Mouse (Mus musculus) stomach, embryonic 14.5 days (tissue): ENCODE data around the gene Phldb1. TPM values are rescaled to one million over a fixed set of nuclear protein-coding genes. Genes with fewer than 3 reads are reported as not detected.

Experiments used
- ATAC-seq: fragments of 200-750 bp; cut with Nextera tagmentation; 2 replicates; pipeline ENCODE4 v1.8.0; 2017; ENCODE audit warnings: low read depth, moderate TSS enrichment; ENCODE audit not compliant: insufficient number of reproducible peaks, insufficient read depth, low FRiP score
- H3K27ac ChIP-seq: fragments of 300-500 bp; sonication (generic); 2 replicates; pipeline ENCODE4 v1.5.1; 2014; ENCODE audit warnings: mild to moderate bottlenecking, low read length, moderate library complexity, mixed read lengths
- H3K27me3 ChIP-seq: fragments of 300-500 bp; sonication (generic); 2 replicates; pipeline ENCODE4 v1.6.1; 2014; ENCODE audit warnings: low read length, control low read depth, mixed read lengths; ENCODE audit not compliant: control insufficient read depth, insufficient read depth
- H3K36me3 ChIP-seq: fragments of 300-500 bp; sonication (generic); 2 replicates; pipeline ENCODE4 v1.6.1; 2014; ENCODE audit warnings: mild to moderate bottlenecking, control low read depth, low read length, moderate library complexity, mixed read lengths; ENCODE audit not compliant: control insufficient read depth, insufficient read depth
- H3K4me1 ChIP-seq: fragments of 300-500 bp; sonication (generic); 2 replicates; pipeline ENCODE4 v1.6.1; 2014; ENCODE audit warnings: low read length, control low read depth, mixed read lengths; ENCODE audit not compliant: control insufficient read depth, insufficient read depth
- H3K4me2 ChIP-seq: fragments of 300-500 bp; sonication (generic); replicated peaks from 2 replicates; pipeline ENCODE4 v1.6.1; 2014; ENCODE audit warnings: low read depth, low read length, control low read depth
- H3K4me3 ChIP-seq: fragments of 300-500 bp; sonication (generic); 2 replicates; pipeline ENCODE4 v1.5.1; 2014; ENCODE audit warnings: low read depth, low read length, control low read depth
- H3K9ac ChIP-seq: fragments of 300-500 bp; sonication (generic); replicated peaks from 2 replicates; pipeline ENCODE4 v1.6.1; 2014; ENCODE audit warnings: low read depth, mild to moderate bottlenecking, control low read depth, low read length, moderate library complexity, mixed read lengths
- H3K9me3 ChIP-seq: fragments of 300-500 bp; sonication (generic); 2 replicates; pipeline ENCODE4 v1.6.1; 2016; ENCODE audit warnings: low read depth, low read length, control low read depth; ENCODE audit not compliant: control insufficient read depth
- WGBS: fragments of 180-500 bp; shearing (Covaris S2); extraction: QIAGEN DNeasy Blood & Tissue Kit; methylation state at CpG from one replicate; pipeline ENCODE4 v1.1.7; 2014; 5-methylcytosine and 5-hydroxymethylcytosine counted together
- polyA plus RNA-seq: library from polyadenylated mRNA; unstranded; fragments of >200 nt; fragmentation: Nextera tagmentation; extraction: Ambion mirVana; gene quantifications from 2 replicates; pipeline ENCODE4 v1.2.1, GENCODE M21; 2014

Gene Phldb1
- polyA plus RNA-seq, 1 experiment from 2014 or later, result 26.7 TPM

DNA sequence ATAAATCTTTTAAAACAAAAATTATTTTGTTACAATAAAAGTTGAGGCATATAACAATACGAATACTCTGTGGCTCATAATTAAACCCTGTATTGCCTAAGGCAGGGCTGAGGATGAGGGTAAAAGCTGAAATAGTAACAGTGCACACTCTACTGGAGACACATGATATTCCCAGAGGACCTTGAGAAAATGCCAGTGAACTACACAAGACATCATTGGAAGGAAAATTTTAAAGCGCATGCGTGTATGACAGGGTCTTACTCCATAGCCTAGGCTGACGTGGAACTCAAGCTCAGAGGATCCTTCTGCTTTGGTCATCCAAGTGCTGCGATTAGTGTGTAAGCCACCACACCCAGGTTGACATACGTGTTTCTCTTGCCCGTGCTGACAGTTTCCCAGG lies 13.5 kb upstream of the Phldb1 start:
- no peak overlapping the region for H3K9ac ChIP-seq
- H3K4me1 ChIP-seq, result no peaks in the 10 kb centered on the region
- no peak overlapping the region for H3K4me2 ChIP-seq
- H3K4me3 ChIP-seq, result no peak overlapping the region
- H3K9me3 ChIP-seq, result no peaks in the 10 kb centered on the region
- H3K27ac ChIP-seq, result no peak overlapping the region
- 93% methylated on average over 7 of the region's 7 CpGs for WGBS
- H3K36me3 ChIP-seq, result peaks cover 83% of the 10 kb centered on the region
- H3K27me3 ChIP-seq, result no peaks in the 10 kb centered on the region
- no peak for ATAC-seq

DNA sequence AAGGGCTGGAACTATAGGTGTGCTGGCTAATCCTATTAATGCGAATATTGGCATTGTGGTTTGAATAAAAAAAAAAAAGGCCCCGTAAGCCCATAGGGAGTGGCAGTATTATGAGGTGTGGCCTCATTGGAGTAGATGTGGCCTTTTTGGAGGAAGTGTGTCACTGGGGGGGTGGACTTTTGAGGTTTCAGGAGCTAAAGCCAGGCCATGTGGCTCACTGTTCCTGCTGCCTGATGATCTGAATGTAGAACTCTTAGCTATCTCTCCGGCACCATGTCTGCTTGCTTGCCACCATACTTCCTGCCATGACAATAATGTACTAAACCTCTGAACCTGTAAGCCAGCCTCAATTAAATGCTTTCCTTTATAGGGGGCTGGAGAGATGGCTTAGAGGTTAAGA lies 12.3 kb upstream of the Phldb1 start:
- no peaks in the 10 kb centered on the region for H3K9me3 ChIP-seq
- no peak overlapping the region for H3K9ac ChIP-seq
- H3K36me3 ChIP-seq, result peaks cover 75% of the 10 kb centered on the region
- H3K27me3 ChIP-seq, result no peaks in the 10 kb centered on the region
- WGBS, result 94% methylated on average over 3 of the region's 3 CpGs
- H3K4me1 ChIP-seq, result no peaks in the 10 kb centered on the region
- no peak for ATAC-seq
- H3K4me2 ChIP-seq, result no peak overlapping the region
- no peak overlapping the region for H3K27ac ChIP-seq
- no peak overlapping the region for H3K4me3 ChIP-seq

DNA sequence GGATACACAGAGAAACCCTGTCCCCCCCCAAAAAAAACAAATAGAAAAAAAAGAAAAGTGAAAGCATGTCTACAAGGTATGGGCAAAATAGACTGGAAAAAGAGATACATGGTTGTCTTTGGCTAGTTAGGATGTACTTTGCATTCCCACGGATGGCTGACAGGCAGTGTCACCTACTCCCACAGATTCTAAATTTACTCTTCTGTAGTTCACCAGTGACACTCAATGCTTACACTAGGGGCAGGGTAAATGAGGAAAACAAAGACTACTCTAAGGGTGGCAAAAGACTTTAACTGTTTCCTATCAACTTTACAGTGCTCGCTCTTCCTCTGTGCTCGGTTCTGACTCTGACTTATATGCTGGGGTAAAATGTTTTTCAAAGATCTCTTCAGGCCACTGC lies 11.7 kb upstream of the Phldb1 start:
- Histone ChIP-seq H3K9ac (no peak overlapping the region), H3K27ac (no peak overlapping the region), H3K4me2 (no peak overlapping the region), H3K4me1 (no peaks in the 10 kb centered on the region), H3K4me3 (no peak overlapping the region), H3K36me3 (peaks cover 70% of the 10 kb centered on the region), H3K9me3 (no peaks in the 10 kb centered on the region), H3K27me3 (no peaks in the 10 kb centered on the region)
- ATAC-seq, result no peak
- 93% methylated on average over 3 of the region's 3 CpGs for WGBS

- Histone ChIP-seq H3K27me3 (no peaks in the 10 kb centered on the region), H3K4me1 (no peaks in the 10 kb centered on the region), H3K9ac (no peak overlapping the region), H3K36me3 (peaks cover 62% of the 10 kb centered on the region), H3K27ac (no peak overlapping the region), H3K4me2 (no peak overlapping the region), H3K4me3 (no peak overlapping the region), H3K9me3 (no peaks in the 10 kb centered on the region)
- no peak for ATAC-seq
- 93% methylated on average over 7 of the region's 7 CpGs for WGBS
Observed at GRCm38 (mm10) chr9:44745371-44745770, 10.4 kb upstream of the Phldb1 start.

GRCm38 (mm10) chr9:44740663-44741192 lies 5.7 kb upstream of the Phldb1 start:
- Histone ChIP-seq H3K4me2 (no peak overlapping the region), H3K4me1 (no peaks in the 10 kb centered on the region; the same call in 1 of the 2 replicates), H3K9ac (no peak overlapping the region), H3K9me3 (peaks cover 5% of the 10 kb centered on the region; the same call in 1 of the 2 replicates), H3K4me3 (no peak overlapping the region), H3K36me3 (peaks cover 26% of the 10 kb centered on the region), H3K27me3 (no peaks in the 10 kb centered on the region), H3K27ac (no peak overlapping the region)
- no peak for ATAC-seq
- 84% methylated on average over 1 of the region's 1 CpGs for WGBS

DNA sequence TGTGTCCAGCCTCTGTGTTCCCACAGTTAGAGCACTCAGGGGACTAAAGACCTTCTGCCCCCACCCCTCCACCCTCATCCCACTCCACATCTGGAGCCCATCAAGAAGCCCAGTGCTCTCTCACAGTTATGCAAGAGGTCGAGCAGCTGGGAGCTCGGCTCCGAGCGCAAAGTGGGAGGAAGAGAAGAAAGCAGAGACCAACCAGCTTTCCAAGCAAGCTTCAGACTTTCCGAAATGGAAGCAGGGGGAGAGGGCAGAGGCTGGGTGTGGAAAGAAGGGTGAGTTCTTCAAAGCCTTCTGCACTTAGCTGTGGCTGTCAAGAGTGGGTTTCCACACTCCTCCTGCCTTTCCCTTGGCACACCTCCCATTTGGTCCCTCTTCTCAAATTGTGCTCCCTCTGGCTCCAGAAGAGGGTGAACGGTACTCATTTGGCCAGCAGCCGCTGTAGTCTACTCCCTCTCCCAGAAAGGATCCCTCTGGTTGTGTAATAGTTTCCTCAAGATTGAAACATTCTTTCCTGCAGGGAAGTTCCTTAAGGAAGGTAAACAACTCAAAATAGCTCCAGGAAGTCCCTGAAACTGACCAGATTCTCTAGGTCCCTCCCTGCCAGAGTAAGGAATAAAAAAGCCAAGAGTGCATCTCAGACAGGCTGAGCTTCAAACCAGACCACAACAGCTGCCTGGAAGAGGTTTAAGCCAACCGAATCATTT lies 2.4 kb upstream of the Phldb1 start:
- Histone ChIP-seq H3K27ac (peak overlapping the region; percentile 41), H3K9me3 (peaks cover 5% of the 10 kb centered on the region; the same call in 1 of the 2 replicates), H3K36me3 (peaks cover 4% of the 10 kb centered on the region; the same call in 1 of the 2 replicates), H3K27me3 (no peaks in the 10 kb centered on the region), H3K4me3 (no peak overlapping the region), H3K4me1 (peaks cover 8% of the 10 kb centered on the region; the same call in 1 of the 2 replicates), H3K9ac (no peak overlapping the region), H3K4me2 (peak overlapping the region; percentile 22; the same call in 1 of the 2 replicates)
- ATAC-seq, result peak; percentile 24; the same call in 1 of the 2 replicates
- 19% methylated on average over 8 of the region's 8 CpGs for WGBS

- WGBS, result 77% methylated on average over 2 of the region's 2 CpGs
- H3K27ac ChIP-seq, result no peak overlapping the region
- H3K36me3 ChIP-seq, result no peaks in the 10 kb centered on the region
- H3K9me3 ChIP-seq, result peaks cover 5% of the 10 kb centered on the region; the same call in 1 of the 2 replicates
- no peak for ATAC-seq
- peaks cover 8% of the 10 kb centered on the region; the same call in 1 of the 2 replicates for H3K4me1 ChIP-seq
- no peak overlapping the region for H3K9ac ChIP-seq
- H3K4me3 ChIP-seq, result no peak overlapping the region
- H3K27me3 ChIP-seq, result no peaks in the 10 kb centered on the region
- H3K4me2 ChIP-seq, result no peak overlapping the region
Observed at GRCm38 (mm10) chr9:44736301-44736700, 1.3 kb upstream of the Phldb1 start.

DNA sequence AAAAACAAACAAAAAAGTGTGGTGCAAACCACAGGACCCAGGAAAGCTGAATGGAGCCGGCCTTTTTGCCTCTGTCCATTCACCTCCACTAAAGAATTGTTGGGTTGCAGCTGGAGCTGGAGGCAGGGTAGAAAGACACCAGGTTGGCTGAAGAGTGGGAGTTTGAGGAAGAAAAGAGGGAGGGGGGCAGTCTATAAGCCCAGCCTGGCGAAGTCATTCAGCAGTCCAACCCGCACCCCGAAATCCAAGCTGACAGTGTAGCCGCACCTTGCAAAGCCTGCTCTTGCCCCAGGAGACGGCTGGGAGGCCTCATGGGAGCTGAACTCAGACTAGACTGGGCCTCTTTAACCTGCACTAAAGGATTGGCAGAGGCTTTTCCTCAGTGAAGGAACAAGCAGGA lies 888 bp upstream of the Phldb1 start:
- Histone ChIP-seq H3K27ac (no peak overlapping the region), H3K36me3 (no peaks in the 10 kb centered on the region), H3K4me2 (no peak overlapping the region), H3K4me1 (peaks cover 8% of the 10 kb centered on the region; the same call in 1 of the 2 replicates), H3K9me3 (peaks cover 5% of the 10 kb centered on the region; the same call in 1 of the 2 replicates), H3K4me3 (no peak overlapping the region), H3K27me3 (no peaks in the 10 kb centered on the region), H3K9ac (no peak overlapping the region)
- no peak for ATAC-seq
- WGBS, result 67% methylated on average over 6 of the region's 6 CpGs
